Mouse (Mus musculus) left cerebral cortex, postnatal 14 days (tissue): ENCODE data around the gene Trmo. TPM values are rescaled to one million over a fixed set of nuclear protein-coding genes. Genes with fewer than 3 reads are reported as not detected.

Experiments used
- DNase-seq, 2 experiments: peaks; one replicate each; pipeline ENCODE4 v3.0.0; 2021 to 2022; ENCODE audit warnings: low spot score in 2 of 2, mixed read lengths in 1 of 2
- intact Hi-C: fragments of 180-260 bp; cut with DNase I; formaldehyde crosslinking; loops from one replicate; pipeline ENCODE4 v1.15.1; 2025
- long read RNA-seq, 2 experiments: library from polyadenylated mRNA; stranded (forward); transcript quantifications; one replicate each; pipeline ENCODE4 v2.0.0; 2021
- total RNA-seq, 2 experiments: library from RNA; stranded (reverse); gene quantifications; 2 replicates each; pipeline ENCODE4 v1.2.3; 2021

Gene Trmo
- 1 to 10 TPM; 3.2 to 3.7 TPM for total RNA-seq
- long read RNA-seq, experiment 1, partial matches to known transcripts: 0 of 2 reads
- long read RNA-seq, experiment 1, other reads (novel, unspliced or antisense): 0 of 2 reads
- long read RNA-seq, experiment 2, partial matches to known transcripts: 1 of 4 reads
- long read RNA-seq, experiment 2, other reads (novel, unspliced or antisense): 1 of 4 reads

- DNase-seq: peak; percentile 96
- intact Hi-C loops: loop anchor here (2.0 kb wide), 1 partner anchor 62 kb away; the partner anchor contains the start of gene Anp32b
Observed at GRCm38 (mm10) chr4:46389013-46389611, at the start of gene Trmo. Gene Trmo (minus strand): TSS chr4:46389437.

GRCm38 (mm10) chr4:46432339-46433036 is 43.3 kb upstream of the Trmo start:
- intact Hi-C loops: no loop called here
- no peak for DNase-seq

GRCm38 (mm10) chr4:46428903-46429499 is 39.8 kb upstream of the Trmo start:
- peak; percentile 50 to 51 for DNase-seq
- intact Hi-C loops: no loop called here

- DNase-seq: no peak
- intact Hi-C loops: no loop called here
Observed at GRCm38 (mm10) chr4:46422625-46423024, 33.4 kb upstream of the Trmo start.

GRCm38 (mm10) chr4:46418851-46419250 is 29.6 kb upstream of the Trmo start:
- no peak for DNase-seq
- intact Hi-C loops: no loop called here

- DNase-seq: no peak
- intact Hi-C loops: no loop called here
Observed at GRCm38 (mm10) chr4:46417491-46417890, 28.3 kb upstream of the Trmo start.

- intact Hi-C loops: no loop called here
- no peak for DNase-seq
Observed at GRCm38 (mm10) chr4:46413406-46413805, 24.2 kb upstream of the Trmo start, which contains the start of gene Hemgn. Gene Hemgn (minus strand): TSS chr4:46413506.

- no peak for DNase-seq
- intact Hi-C loops: no loop called here
Observed at GRCm38 (mm10) chr4:46412113-46412512, 22.9 kb upstream of the Trmo start.

- intact Hi-C loops: no loop called here
- DNase-seq: no peak
Observed at GRCm38 (mm10) chr4:46411489-46411888, 22.3 kb upstream of the Trmo start.

- intact Hi-C loops: no loop called here
- no peak for DNase-seq
Observed at GRCm38 (mm10) chr4:46410677-46411076, 21.4 kb upstream of the Trmo start.

GRCm38 (mm10) chr4:46406966-46407703 is 17.9 kb upstream of the Trmo start:
- no peak for DNase-seq
- intact Hi-C loops: no loop called here

- intact Hi-C loops: no loop called here
- DNase-seq: no peak
Observed at GRCm38 (mm10) chr4:46404042-46404795, 15.0 kb upstream of the Trmo start.

- no peak for DNase-seq
- intact Hi-C loops: loop anchor here (10.0 kb wide), 1 partner anchor 256 kb away; the partner anchor contains the start of gene Tbc1d2
Observed at GRCm38 (mm10) chr4:46398839-46399238, 9.6 kb upstream of the Trmo start.

GRCm38 (mm10) chr4:46395736-46396135 is 6.5 kb upstream of the Trmo start:
- intact Hi-C loops: loop anchor here (10.0 kb wide), 1 partner anchor 259 kb away; the partner anchor contains the start of gene Tbc1d2
- no peak for DNase-seq

- DNase-seq: no peak
- intact Hi-C loops: loop anchor here (10.0 kb wide), 1 partner anchor 260 kb away; the partner anchor contains the start of gene Tbc1d2
Observed at GRCm38 (mm10) chr4:46394388-46394787, 5.2 kb upstream of the Trmo start.

- peak; percentile 81 to 82 for DNase-seq
Observed at GRCm38 (mm10) chr4:46390390-46390970, 1.2 kb upstream of the Trmo start.

GRCm38 (mm10) chr4:46389612-46390341 is 540 bp upstream of the Trmo start:
- peak in 1 of 2 experiments; percentile 31 for DNase-seq
- intact Hi-C loops: loop anchor here (2.0 to 10.0 kb wide), 2 partner anchors 61 to 265 kb away; partner anchors contain the start of genes Anp32b and Tbc1d2

More at GRCm38 (mm10) chr4:46390390-46390970, 1.2 kb upstream of the Trmo start:
- intact Hi-C loops: loop anchor here (10.0 kb wide), 1 partner anchor 264 kb away; the partner anchor contains the start of gene Tbc1d2
